Mouse (Mus musculus) heart, postnatal 0 days (tissue): ENCODE measurements at regions not wholly inside any gene's neighbourhood (a gene's known extent, or its start where the extent isn't known, plus 50 kb on each side); places are given as distances from the start of the nearest gene placed in this dataset.

ENCODE experiments used
- ATAC-seq: fragments of 200-750 bp; cut with Nextera tagmentation; 2 replicates; pipeline ENCODE4 v1.8.0; 2017; ENCODE audit warnings: low read depth, moderate number of reproducible peaks, moderate library complexity; ENCODE audit not compliant: insufficient read depth
- DNase-seq: peaks from one replicate; pipeline ENCODE4 v3.0.0-alpha.2; 2016; ENCODE audit warnings: low spot score
- H3K27ac ChIP-seq: fragments of 300-500 bp; sonication (generic); 2 replicates; pipeline ENCODE4 v1.5.1; 2014; ENCODE audit warnings: low read depth, mild to moderate bottlenecking
- H3K27me3 ChIP-seq: fragments of 300-500 bp; sonication (generic); 2 replicates; pipeline ENCODE4 v1.6.1; 2014; ENCODE audit warnings: low read length, mixed read lengths; ENCODE audit not compliant: control insufficient read depth, insufficient read depth
- H3K36me3 ChIP-seq: fragments of 300-500 bp; sonication (generic); replicated peaks from 2 replicates; pipeline ENCODE4 v1.6.1; 2014; ENCODE audit warnings: low read length, mixed read lengths; ENCODE audit not compliant: control insufficient read depth, insufficient read depth
- H3K4me1 ChIP-seq: fragments of 300-500 bp; sonication (generic); 2 replicates; pipeline ENCODE4 v1.6.1; 2014; ENCODE audit warnings: antibody characterized with exemption; ENCODE audit not compliant: control insufficient read depth, insufficient read depth
- H3K4me2 ChIP-seq: fragments of 300-500 bp; sonication (generic); 2 replicates; pipeline ENCODE4 v1.6.1; 2014; ENCODE audit warnings: low read depth, mild to moderate bottlenecking, low read length, moderate library complexity
- H3K4me3 ChIP-seq: fragments of 300-500 bp; sonication (generic); 2 replicates; pipeline ENCODE4 v1.5.1; 2014; ENCODE audit warnings: low read depth, low read length
- H3K9ac ChIP-seq: fragments of 300-500 bp; sonication (generic); replicated peaks from 2 replicates; pipeline ENCODE4 v1.6.1; 2014; ENCODE audit warnings: low read depth, low read length, mixed read lengths
- H3K9me3 ChIP-seq: fragments of 300-500 bp; sonication (generic); replicated peaks from 2 replicates; pipeline ENCODE4 v1.6.1; 2016; ENCODE audit warnings: low read length; ENCODE audit not compliant: control insufficient read depth
- CTCF ChIP-seq: IDR thresholded peaks from 2 replicates; pipeline ENCODE4 v1.5.1; 2016; ENCODE audit warnings: antibody characterized with exemption, control low read depth, low read depth
- EP300 ChIP-seq: IDR thresholded peaks from 2 replicates; pipeline ENCODE4 v1.6.1; 2016; ENCODE audit warnings: antibody characterized with exemption, low read depth
- WGBS: fragments of 180-500 bp; shearing (Covaris S2); extraction: QIAGEN DNeasy Blood & Tissue Kit; methylation state at CpG from one replicate; pipeline ENCODE4 v1.1.7; 2014; 5-methylcytosine and 5-hydroxymethylcytosine counted together

DNA sequence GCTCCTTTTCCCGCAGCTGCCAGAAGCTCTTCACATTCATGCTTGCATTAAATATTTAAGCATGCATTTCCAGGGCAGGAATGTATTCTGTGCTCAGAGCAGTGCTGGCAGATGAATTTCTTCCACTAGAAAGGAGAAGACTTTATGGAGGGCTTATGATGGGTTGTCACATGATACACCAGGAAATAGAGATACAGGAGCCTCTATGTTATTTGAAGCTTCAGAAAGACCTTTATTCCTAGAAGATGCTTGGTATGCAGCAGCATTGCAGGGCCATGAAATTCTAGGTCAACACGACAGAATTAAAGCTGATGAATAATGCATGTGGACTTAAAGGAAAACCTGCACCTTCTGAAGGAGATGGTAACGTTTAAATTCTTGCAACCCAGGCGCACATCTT lies 212.1 kb downstream of the Adgrg6 start:
- H3K36me3 ChIP-seq: no peaks in the 10 kb centered on the region
- no peaks in the 10 kb centered on the region for H3K9me3 ChIP-seq
- no peak overlapping the region for H3K4me2 ChIP-seq
- no peak overlapping the region for H3K9ac ChIP-seq
- no peak overlapping the region for H3K4me3 ChIP-seq
- H3K4me1 ChIP-seq: no peaks in the 10 kb centered on the region
- TF ChIP-seq EP300 (no peak), CTCF (no peak)
- H3K27ac ChIP-seq: no peak overlapping the region
- H3K27me3 ChIP-seq: no peaks in the 10 kb centered on the region
- ATAC-seq: no peak
- no peak for DNase-seq
- 69% methylated on average over 4 of the region's 4 CpGs for WGBS

GRCm38 (mm10) chr10:14332688-14333117 lies 212.8 kb downstream of the Adgrg6 start:
- DNase-seq (no peak), ATAC-seq (no peak)
- TF ChIP-seq EP300 (no peak), CTCF (no peak)
- Histone ChIP-seq H3K4me3 (no peak overlapping the region), H3K4me2 (no peak overlapping the region), H3K4me1 (no peaks in the 10 kb centered on the region), H3K36me3 (no peaks in the 10 kb centered on the region), H3K27ac (no peak overlapping the region), H3K27me3 (no peaks in the 10 kb centered on the region), H3K9me3 (no peaks in the 10 kb centered on the region), H3K9ac (no peak overlapping the region)
- 28% methylated on average over 4 of the region's 4 CpGs for WGBS

DNA sequence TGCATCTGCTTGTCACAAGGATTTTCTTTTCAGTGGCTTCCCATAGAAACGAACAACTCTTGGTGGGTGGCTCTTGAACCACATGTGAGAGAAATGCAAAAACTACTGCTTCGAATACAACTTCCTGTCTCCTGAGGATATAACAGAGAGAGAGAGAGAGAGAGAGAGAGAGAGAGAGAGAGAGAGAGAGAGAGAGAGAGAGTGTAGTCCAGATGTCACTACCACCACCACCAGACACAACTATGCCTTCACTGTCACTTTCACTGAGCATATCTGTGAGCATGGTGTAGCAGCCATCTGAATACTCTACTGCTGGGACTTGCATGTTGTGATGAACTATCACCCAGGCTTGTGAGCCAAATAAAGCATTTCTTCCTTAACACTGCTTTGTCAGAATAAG lies 216.6 kb downstream of the Adgrg6 start:
- whole genome bisulfite sequencing: 51% methylated on average over 2 of the region's 2 CpGs

GRCm38 (mm10) chr10:14326229-14326628 lies 219.2 kb downstream of the Adgrg6 start:
- no peak overlapping the region for H3K27ac ChIP-seq
- no peaks in the 10 kb centered on the region for H3K4me1 ChIP-seq
- 75% methylated on average over 6 of the region's 6 CpGs for whole genome bisulfite sequencing
- no peaks in the 10 kb centered on the region for H3K27me3 ChIP-seq
- TF ChIP-seq EP300 (no peak), CTCF (no peak)
- no peak for DNase-seq
- H3K36me3 ChIP-seq: no peaks in the 10 kb centered on the region
- no peak overlapping the region for H3K4me2 ChIP-seq
- H3K9me3 ChIP-seq: no peaks in the 10 kb centered on the region
- H3K4me3 ChIP-seq: no peak overlapping the region
- ATAC-seq: no peak
- H3K9ac ChIP-seq: no peak overlapping the region

More for the DNA sequence above, 216.6 kb downstream of the Adgrg6 start:
- DNase-seq: no peak
- Histone ChIP-seq H3K4me3 (no peak overlapping the region), H3K9ac (no peak overlapping the region), H3K4me2 (no peak overlapping the region), H3K27me3 (no peaks in the 10 kb centered on the region), H3K9me3 (no peaks in the 10 kb centered on the region), H3K36me3 (no peaks in the 10 kb centered on the region), H3K27ac (no peak overlapping the region), H3K4me1 (no peaks in the 10 kb centered on the region)
- no peak for TF ChIP-seq EP300
- TF ChIP-seq CTCF: no peak
- ATAC-seq: no peak

DNA sequence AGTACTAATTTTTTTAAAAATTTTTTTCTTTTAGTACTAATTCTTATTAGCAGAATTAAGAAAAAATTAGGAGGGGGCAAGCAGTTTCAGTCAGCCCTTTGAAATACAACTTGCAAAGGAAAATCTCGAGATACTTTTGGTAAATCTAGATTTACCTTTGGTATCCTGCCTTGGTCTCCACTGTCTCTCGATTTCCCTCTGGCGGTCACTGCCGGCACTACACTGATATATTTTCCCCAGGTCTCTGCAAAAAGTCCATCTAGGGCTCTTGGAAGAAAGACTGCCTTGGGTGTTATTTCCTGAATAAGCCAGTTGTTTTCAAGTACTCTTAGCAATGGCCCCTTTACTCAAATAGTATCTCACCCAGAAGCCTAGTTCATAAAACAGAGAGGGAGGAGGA lies 224.0 kb downstream of the Adgrg6 start:
- Histone ChIP-seq H3K9me3 (no peaks in the 10 kb centered on the region), H3K4me1 (no peaks in the 10 kb centered on the region)

DNA sequence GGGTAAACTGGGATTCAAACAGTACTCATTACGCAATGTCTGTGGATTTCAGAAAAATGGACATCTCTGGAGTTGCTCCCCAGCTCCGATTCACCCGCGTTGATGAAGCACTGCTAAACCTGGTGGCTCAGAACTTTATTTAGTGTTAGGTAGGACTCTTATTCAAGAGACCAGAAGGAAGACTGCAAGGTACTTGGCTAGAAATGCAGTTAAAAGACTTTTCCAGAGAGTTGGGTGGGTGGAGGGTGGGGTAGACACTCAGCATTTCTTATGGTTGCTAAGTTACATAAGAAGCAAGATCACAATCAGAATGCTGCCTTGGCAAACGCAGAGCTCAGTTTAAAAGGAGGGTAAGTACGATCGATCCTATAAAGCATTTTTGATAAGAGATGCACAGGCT lies 230.2 kb downstream of the Adgrg6 start:
- H3K36me3 ChIP-seq: no peaks in the 10 kb centered on the region
- no peak overlapping the region for H3K27ac ChIP-seq
- WGBS: 81% methylated on average over 7 of the region's 7 CpGs
- no peaks in the 10 kb centered on the region for H3K27me3 ChIP-seq
- no peaks in the 10 kb centered on the region for H3K9me3 ChIP-seq
- no peak overlapping the region for H3K4me3 ChIP-seq
- no peak for TF ChIP-seq EP300
- TF ChIP-seq CTCF: no peak
- H3K9ac ChIP-seq: no peak overlapping the region
- DNase-seq (no peak), ATAC-seq (no peak)
- H3K4me2 ChIP-seq: no peak overlapping the region
- no peaks in the 10 kb centered on the region for H3K4me1 ChIP-seq

More for the DNA sequence above, 224.0 kb downstream of the Adgrg6 start:
- no peak for ATAC-seq
- no peak overlapping the region for H3K4me3 ChIP-seq
- H3K27ac ChIP-seq: no peak overlapping the region
- H3K36me3 ChIP-seq: no peaks in the 10 kb centered on the region
- TF ChIP-seq EP300 (no peak), CTCF (peak; percentile 75)
- H3K4me2 ChIP-seq: no peak overlapping the region
- no peak for DNase-seq
- no peak overlapping the region for H3K9ac ChIP-seq
- 4% methylated on average over 4 of the region's 4 CpGs for WGBS
- H3K27me3 ChIP-seq: no peaks in the 10 kb centered on the region
